Mouse (Mus musculus) hindbrain, postnatal 0 days (tissue): Measurements from ENCODE around the gene Cnbp. TPM values are rescaled to one million over a fixed set of nuclear protein-coding genes. Genes with fewer than 3 reads are reported as not detected.

ENCODE experiments used
- ATAC-seq: fragments of 200-750 bp; cut with Nextera tagmentation; 2 replicates; pipeline ENCODE4 v1.8.0; 2017; ENCODE audit warnings: mild to moderate bottlenecking, moderate TSS enrichment, moderate library complexity
- DNase-seq: peaks from one replicate; pipeline ENCODE4 v3.0.0-alpha.2; 2015; ENCODE audit warnings: low spot score
- H3K27ac ChIP-seq: fragments of 300-500 bp; sonication (generic); 2 replicates; pipeline ENCODE4 v1.5.1; 2014; ENCODE audit warnings: mild to moderate bottlenecking
- H3K27me3 ChIP-seq: fragments of 300-500 bp; sonication (generic); 2 replicates; pipeline ENCODE4 v1.6.1; 2014; ENCODE audit warnings: low read length, mixed read lengths; ENCODE audit not compliant: insufficient read depth
- H3K36me3 ChIP-seq: fragments of 300-500 bp; sonication (generic); 2 replicates; pipeline ENCODE4 v1.6.1; 2014; ENCODE audit warnings: low read length, mixed read lengths; ENCODE audit not compliant: insufficient read depth
- H3K4me1 ChIP-seq: fragments of 300-500 bp; sonication (generic); 2 replicates; pipeline ENCODE4 v1.6.1; 2014; ENCODE audit warnings: antibody characterized with exemption, low read length, mixed read lengths; ENCODE audit not compliant: insufficient read depth
- H3K4me2 ChIP-seq: fragments of 300-500 bp; sonication (generic); 2 replicates; pipeline ENCODE4 v1.6.1; 2014; ENCODE audit warnings: low read depth, mild to moderate bottlenecking, low read length, moderate library complexity, mixed read lengths
- H3K4me3 ChIP-seq: fragments of 300-500 bp; sonication (generic); 2 replicates; pipeline ENCODE4 v1.5.1; 2014; ENCODE audit warnings: low read length
- H3K9ac ChIP-seq: fragments of 300-500 bp; sonication (generic); replicated peaks from 2 replicates; pipeline ENCODE4 v1.6.1; 2014; ENCODE audit warnings: mild to moderate bottlenecking, low read length, moderate library complexity, mixed read lengths
- H3K9me3 ChIP-seq: fragments of 300-500 bp; sonication (generic); 2 replicates; pipeline ENCODE4 v1.6.1; 2016; ENCODE audit warnings: low read length, mixed read lengths
- CTCF ChIP-seq: IDR thresholded peaks from 2 replicates; pipeline ENCODE4 v1.5.1; 2016; ENCODE audit warnings: antibody characterized with exemption, control low read depth, low read depth
- WGBS: fragments of 180-500 bp; shearing (Covaris S2); extraction: QIAGEN DNeasy Blood & Tissue Kit; methylation state at CpG from one replicate; pipeline ENCODE4 v1.1.7; 2014; 5-methylcytosine and 5-hydroxymethylcytosine counted together
- polyA plus RNA-seq: library from polyadenylated mRNA; unstranded; fragments of >200 nt; fragmentation: Nextera tagmentation; extraction: Ambion mirVana; gene quantifications from 2 replicates; pipeline ENCODE4 v1.2.1, GENCODE M21; 2015
- total RNA-seq: library from RNA; depleted of rRNA; stranded (reverse); fragments of >200 nt; gene quantifications from 2 replicates; pipeline ENCODE4 v1.2.3, GENCODE M21; 2014

Gene Cnbp
- total and polyA plus RNA-seq, 2 experiments from 2014 or later, result 209 to 660 TPM

GRCm38 (mm10) chr6:87841635-87842034 lies 9.3 kb downstream of the Cnbp start:
- Histone ChIP-seq H3K9ac (no peak overlapping the region), H3K27ac (no peak overlapping the region), H3K9me3 (no peaks in the 10 kb centered on the region), H3K4me2 (no peak overlapping the region), H3K36me3 (peaks cover 38% of the 10 kb centered on the region), H3K4me1 (no peaks in the 10 kb centered on the region), H3K27me3 (no peaks in the 10 kb centered on the region), H3K4me3 (no peak overlapping the region)
- DNase-seq (peak; percentile 14), ATAC-seq (no peak)
- no peak for TF ChIP-seq CTCF
- 82% methylated on average over 8 of the region's 8 CpGs for WGBS

GRCm38 (mm10) chr6:87839797-87840341 lies 11.0 kb downstream of the Cnbp start:
- 65% methylated on average over 11 of the region's 11 CpGs for WGBS
- Histone ChIP-seq H3K4me1 (no peaks in the 10 kb centered on the region), H3K27ac (no peak overlapping the region), H3K9ac (no peak overlapping the region), H3K36me3 (peaks cover 31% of the 10 kb centered on the region), H3K4me2 (no peak overlapping the region), H3K27me3 (no peaks in the 10 kb centered on the region), H3K4me3 (no peak overlapping the region), H3K9me3 (no peaks in the 10 kb centered on the region)
- DNase-seq (no peak), ATAC-seq (no peak)
- TF ChIP-seq CTCF, result no peak

- peak within 1 kb of the TSS; percentile 76 for H3K9ac ChIP-seq
- peak; percentile 98 for DNase-seq
- peaks cover 27% of the 10 kb centered on the region for H3K36me3 ChIP-seq
- no peak; the same call in 1 of the 2 replicates for TF ChIP-seq CTCF
- H3K4me3 ChIP-seq, result peak within 1 kb of the TSS; percentile 71
- no peaks in the 10 kb centered on the region for H3K9me3 ChIP-seq
- peak within 1 kb of the TSS; percentile 94 for H3K27ac ChIP-seq
- no peaks in the 10 kb centered on the region for H3K27me3 ChIP-seq
- H3K4me2 ChIP-seq, result peak within 1 kb of the TSS; percentile 92
- under 1% methylated on average over 46 of the region's 46 CpGs for WGBS
- peak; percentile 98 for ATAC-seq
- H3K4me1 ChIP-seq, result no peaks in the 10 kb centered on the region
These were observed 12.2 kb downstream of the Cnbp start, which contains the start of gene Isy1 for GRCm38 (mm10) chr6:87838551-87839197. Isy1 (minus strand) TSS chr6:87838798.

DNA sequence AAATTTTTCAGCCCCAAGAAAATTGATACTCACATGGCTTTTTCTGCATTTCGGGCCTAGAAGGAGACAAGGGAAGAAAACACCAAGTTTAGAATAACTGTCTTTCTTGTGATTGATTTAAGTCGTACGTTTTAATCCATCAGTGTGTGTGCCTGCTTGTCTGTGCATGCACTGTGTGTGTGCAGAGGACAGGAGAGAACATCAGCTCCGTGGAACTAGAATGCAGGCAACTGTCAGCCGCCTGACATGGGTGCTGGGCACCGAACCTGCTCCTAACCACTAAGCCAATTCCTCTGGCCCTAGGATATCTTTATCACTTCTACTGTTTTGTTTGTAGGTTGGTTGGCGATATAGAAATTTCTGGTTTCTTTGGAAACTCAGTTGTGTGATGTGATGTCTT lies 15.2 kb downstream of the Cnbp start, which contains the start of gene Gm45140:
TSS of gene Gm45140 (minus strand) at position 101 of the 400 bp plus-strand sequence.
- Histone ChIP-seq H3K27ac (no peak within 1 kb of the TSS), H3K27me3 (no peaks in the 10 kb centered on the region), H3K9ac (no peak within 1 kb of the TSS), H3K36me3 (peaks cover 11% of the 10 kb centered on the region), H3K9me3 (no peaks in the 10 kb centered on the region), H3K4me1 (no peaks in the 10 kb centered on the region), H3K4me3 (no peak within 1 kb of the TSS), H3K4me2 (no peak within 1 kb of the TSS)
- ATAC-seq (no peak), DNase-seq (no peak)
- no peak for TF ChIP-seq CTCF
- WGBS, result 93% methylated on average over 7 of the region's 7 CpGs

GRCm38 (mm10) chr6:87820366-87820765 lies 30.5 kb downstream of the Cnbp start:
- no peak overlapping the region for H3K9ac ChIP-seq
- 100% methylated on average over 2 of the region's 2 CpGs for WGBS
- H3K27me3 ChIP-seq, result no peaks in the 10 kb centered on the region
- no peak overlapping the region for H3K27ac ChIP-seq
- H3K4me3 ChIP-seq, result no peak overlapping the region
- peaks cover 76% of the 10 kb centered on the region for H3K36me3 ChIP-seq
- H3K4me2 ChIP-seq, result no peak overlapping the region
- ATAC-seq (no peak), DNase-seq (no peak)
- no peak for TF ChIP-seq CTCF
- H3K4me1 ChIP-seq, result no peaks in the 10 kb centered on the region
- no peaks in the 10 kb centered on the region for H3K9me3 ChIP-seq

- Histone ChIP-seq H3K27me3 (no peaks in the 10 kb centered on the region), H3K9me3 (no peaks in the 10 kb centered on the region), H3K9ac (no peak overlapping the region), H3K36me3 (peaks cover 29% of the 10 kb centered on the region), H3K4me3 (no peak overlapping the region), H3K4me1 (peaks cover 10% of the 10 kb centered on the region), H3K27ac (no peak overlapping the region), H3K4me2 (no peak overlapping the region)
- DNase-seq, result no peak
- no peak for ATAC-seq
- no peak for TF ChIP-seq CTCF
- WGBS, result 95% methylated on average over 5 of the region's 5 CpGs
These were observed 36.4 kb downstream of the Cnbp start for GRCm38 (mm10) chr6:87814486-87814885.

DNA sequence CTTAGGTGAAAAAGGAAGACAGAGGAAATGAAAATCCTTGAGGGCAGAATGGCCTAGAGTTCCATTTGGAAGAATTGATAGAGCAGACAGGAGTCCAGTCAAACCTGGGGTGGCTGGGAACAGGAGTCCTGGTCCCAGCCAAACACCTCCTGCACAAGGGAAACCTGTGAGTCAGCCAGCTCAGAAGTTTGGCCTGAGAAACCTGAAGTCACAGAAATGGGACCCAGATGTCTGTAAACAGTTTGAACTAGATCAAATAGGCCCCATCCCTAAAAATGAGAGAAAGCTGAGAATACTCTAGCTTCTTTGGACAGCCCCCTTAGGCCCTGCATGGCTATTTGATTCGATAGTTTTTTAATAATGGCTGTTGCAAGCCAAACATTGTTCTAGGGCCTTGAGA lies 38.2 kb downstream of the Cnbp start:
- DNase-seq, result no peak
- no peak overlapping the region for H3K27ac ChIP-seq
- no peak for ATAC-seq
- no peak overlapping the region; the same call in 1 of the 2 replicates for H3K4me3 ChIP-seq
- H3K4me1 ChIP-seq, result peaks cover 10% of the 10 kb centered on the region
- H3K27me3 ChIP-seq, result no peaks in the 10 kb centered on the region
- peak overlapping the region; percentile 98 for H3K4me2 ChIP-seq
- 90% methylated on average over 1 of the region's 1 CpGs for WGBS
- H3K36me3 ChIP-seq, result peaks cover 11% of the 10 kb centered on the region; the same call in 1 of the 2 replicates
- TF ChIP-seq CTCF, result no peak
- peak overlapping the region; percentile 90; the same call in 1 of the 2 replicates for H3K9ac ChIP-seq
- H3K9me3 ChIP-seq, result no peaks in the 10 kb centered on the region
